Mouse (Mus musculus) liver, embryonic 11.5 days (tissue): ENCODE results near the gene Rsl1d1. TPM values are rescaled to one million over a fixed set of nuclear protein-coding genes. Genes with fewer than 3 reads are reported as not detected.

Experiments
- microRNA-seq: library from miRNA; unstranded; fragments of <30 nt; microRNA quantifications from one replicate; pipeline ENCODE4, GENCODE M21; 2017; ENCODE audit warnings: borderline number of aligned reads
- polyA plus RNA-seq: library from polyadenylated mRNA; unstranded; fragments of >200 nt; fragmentation: Nextera tagmentation; extraction: Ambion mirVana; gene quantifications from 2 replicates; pipeline ENCODE4 v1.2.1, GENCODE M21; 2014

Gene Rsl1d1
- polyA plus RNA-seq, 1 experiment from 2014 or later = 313 TPM

Small RNAs within 50 kb of the gene (microRNA-seq; reads per million reads assigned to microRNA genes)
- gene Gm23935 = 1,516 reads per million, percentile 78 among the genes with 10 or more reads in this experiment

Other genes starting within 250 kb of the Rsl1d1 start
- 17.0 and 18.0 TPM in 2 replicates for gene Snn, start 142.4 kb downstream of the Rsl1d1 start, polyA plus RNA-seq
- 53.6 and 56.0 TPM in 2 replicates for gene Litaf, start 137.2 kb downstream of the Rsl1d1 start, polyA plus RNA-seq
- gene Txndc11, start 68.7 kb downstream of the Rsl1d1 start, polyA plus RNA-seq = 36.5 and 38.0 TPM in 2 replicates
- gene Zc3h7a, start 26.9 kb downstream of the Rsl1d1 start, polyA plus RNA-seq = 87.9 and 92.2 TPM in 2 replicates
- 126 and 129 TPM in 2 replicates for gene Gspt1, start 51.0 kb upstream of the Rsl1d1 start, polyA plus RNA-seq
- not detected in 2 replicates for gene Tnfrsf17, start 110.5 kb upstream of the Rsl1d1 start, polyA plus RNA-seq
- gene Snx29, start 119.6 kb upstream of the Rsl1d1 start, polyA plus RNA-seq = 4.5 and 5.1 TPM in 2 replicates